Mouse (Mus musculus): Measurements from ENCODE around the gene Gm20388.

- TF ChIP-seq CTCF (conservative IDR thresholded peaks at IDR 0.05; ENCODE audit: insufficient read depth, insufficient read length, low read depth, low read length) (no peak), POLR2A (IDR thresholded peaks at IDR 0.05; ENCODE audit: low read depth, low read length) (no peak)
Observed at GRCm38 (mm10) chr8:122852546-122852905, 2941.9 kb downstream of the Gm20388 start.

Data from kidney, adult 2 months (tissue).